Mouse (Mus musculus): Measurements from ENCODE around the gene Lrrc61. TPM values are rescaled to one million over a fixed set of nuclear protein-coding genes. Genes with fewer than 3 reads are reported as not detected.

Gene Lrrc61
- polyA plus RNA-seq, 1 experiment from 2014 or later, result 18.2 TPM

GRCm38 (mm10) chr6:48613464-48613863, 58.9 kb downstream of the Lrrc61 start:
- Histone ChIP-seq H3K27ac (no peak overlapping the region), H3K36me3 (replicated peaks; ENCODE audit: control insufficient read depth, insufficient read depth) (peaks cover 19% of the 10 kb centered on the region), H3K27me3 (ENCODE audit: control insufficient read depth, insufficient read depth, low read length) (no peaks in the 10 kb centered on the region), H3K9me3 (ENCODE audit: control insufficient read depth, low read length) (no peaks in the 10 kb centered on the region), H3K4me3 (replicated peaks; ENCODE audit: low read length) (no peak overlapping the region), H3K4me1 (replicated peaks; ENCODE audit: control insufficient read depth, insufficient read depth, low read length) (no peaks in the 10 kb centered on the region), H3K9ac (no peak overlapping the region), H3K4me2 (replicated peaks) (no peak overlapping the region)
- WGBS, result 95% methylated on average over 4 of the region's 4 CpGs
- no peak for DNase-seq (ENCODE audit: low spot score)
- no peak for ATAC-seq (ENCODE audit: low FRiP score)

- Histone ChIP-seq H3K27ac (no peak overlapping the region), H3K4me3 (replicated peaks; ENCODE audit: low read length) (no peak overlapping the region), H3K9me3 (ENCODE audit: control insufficient read depth, low read length) (no peaks in the 10 kb centered on the region), H3K9ac (no peak overlapping the region), H3K4me1 (replicated peaks; ENCODE audit: control insufficient read depth, insufficient read depth, low read length) (no peaks in the 10 kb centered on the region), H3K36me3 (replicated peaks; ENCODE audit: control insufficient read depth, insufficient read depth) (peaks cover 29% of the 10 kb centered on the region), H3K4me2 (replicated peaks) (no peak overlapping the region), H3K27me3 (ENCODE audit: control insufficient read depth, insufficient read depth, low read length) (no peaks in the 10 kb centered on the region)
- DNase-seq (ENCODE audit: low spot score), result no peak
- WGBS, result 93% methylated on average over 5 of the region's 5 CpGs
- ATAC-seq (ENCODE audit: low FRiP score), result no peak
Measured at GRCm38 (mm10) chr6:48614756-48615155, 60.2 kb downstream of the Lrrc61 start.

DNA sequence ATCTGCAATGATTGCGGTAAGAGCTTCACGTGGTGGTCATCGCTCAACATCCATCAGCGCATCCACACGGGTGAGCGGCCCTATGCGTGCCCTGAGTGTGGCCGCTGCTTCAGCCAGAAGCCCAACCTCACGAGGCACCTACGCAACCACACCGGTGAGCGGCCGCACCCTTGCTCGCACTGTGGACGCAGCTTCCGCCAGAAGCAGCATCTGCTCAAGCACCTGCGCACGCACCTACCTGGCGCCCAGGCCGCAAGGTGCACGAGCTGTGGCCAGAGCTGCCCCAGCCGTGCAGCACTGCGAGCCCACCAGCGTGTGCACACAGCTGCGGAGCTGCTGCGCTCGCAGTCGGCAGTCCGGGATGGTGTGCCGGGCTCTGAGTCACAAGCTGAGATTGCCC, 65.4 kb downstream of the Lrrc61 start:
- ATAC-seq (ENCODE audit: low FRiP score) (no peak), DNase-seq (ENCODE audit: low spot score) (no peak)
- 93% methylated on average over 30 of the region's 30 CpGs for WGBS
- Histone ChIP-seq H3K27me3 (ENCODE audit: control insufficient read depth, insufficient read depth, low read length) (no peaks in the 10 kb centered on the region), H3K9ac (no peak overlapping the region), H3K9me3 (ENCODE audit: control insufficient read depth, low read length) (no peaks in the 10 kb centered on the region), H3K36me3 (replicated peaks; ENCODE audit: control insufficient read depth, insufficient read depth) (peaks cover 37% of the 10 kb centered on the region), H3K27ac (no peak overlapping the region), H3K4me1 (replicated peaks; ENCODE audit: control insufficient read depth, insufficient read depth, low read length) (no peaks in the 10 kb centered on the region), H3K4me3 (replicated peaks; ENCODE audit: low read length) (no peak overlapping the region), H3K4me2 (replicated peaks) (no peak overlapping the region)

Other genes starting within 250 kb of the Lrrc61 start
- gene Krba1, start 159.2 kb upstream of the Lrrc61 start, polyA plus RNA-seq (2014; fragmentation: Nextera tagmentation; extraction: Ambion mirVana), result 24.8 and 24.9 TPM in 2 replicates
- 25.8 and 32.4 TPM in 2 replicates for gene Zfp467, start 109.0 kb upstream of the Lrrc61 start, polyA plus RNA-seq (2014; fragmentation: Nextera tagmentation; extraction: Ambion mirVana)
- gene Sspo, start 106.6 kb upstream of the Lrrc61 start, polyA plus RNA-seq (2014; fragmentation: Nextera tagmentation; extraction: Ambion mirVana), result 0.20 and 0.35 TPM in 2 replicates
- gene Atp6v0e2, start 17.2 kb upstream of the Lrrc61 start, polyA plus RNA-seq (2014; fragmentation: Nextera tagmentation; extraction: Ambion mirVana), result 230 and 241 TPM in 2 replicates
- gene Rarres2, start 18.0 kb downstream of the Lrrc61 start, polyA plus RNA-seq (2014; fragmentation: Nextera tagmentation; extraction: Ambion mirVana), result 5.2 and 8.2 TPM in 2 replicates
- gene Gm45021, start 34.8 kb downstream of the Lrrc61 start, polyA plus RNA-seq (2014; fragmentation: Nextera tagmentation; extraction: Ambion mirVana), result not detected in 2 replicates
- gene Repin1, start 39.1 kb downstream of the Lrrc61 start, polyA plus RNA-seq (2014; fragmentation: Nextera tagmentation; extraction: Ambion mirVana), result 37.4 and 41.7 TPM in 2 replicates
- gene Gm44965, start 39.1 kb downstream of the Lrrc61 start, polyA plus RNA-seq (2014; fragmentation: Nextera tagmentation; extraction: Ambion mirVana), result 0.74 and 0.78 TPM in 2 replicates
- gene Zfp775, start 47.3 kb downstream of the Lrrc61 start, polyA plus RNA-seq (2014; fragmentation: Nextera tagmentation; extraction: Ambion mirVana), result 11.8 and 13.6 TPM in 2 replicates
- 23.1 and 25.7 TPM in 2 replicates for gene AI854703, start 72.0 kb downstream of the Lrrc61 start, polyA plus RNA-seq (2014; fragmentation: Nextera tagmentation; extraction: Ambion mirVana)
- gene Gimap8, start 92.4 kb downstream of the Lrrc61 start, polyA plus RNA-seq (2014; fragmentation: Nextera tagmentation; extraction: Ambion mirVana), result 0.12 and 0.16 TPM in 2 replicates
- 1.2 and 1.6 TPM in 2 replicates for gene Gimap9, start 121.3 kb downstream of the Lrrc61 start, polyA plus RNA-seq (2014; fragmentation: Nextera tagmentation; extraction: Ambion mirVana)
- gene Gimap4, start 129.8 kb downstream of the Lrrc61 start, polyA plus RNA-seq (2014; fragmentation: Nextera tagmentation; extraction: Ambion mirVana), result 1.5 and 1.9 TPM in 2 replicates
- 7.2 and 8.7 TPM in 2 replicates for gene Gimap6, start 153.4 kb downstream of the Lrrc61 start, polyA plus RNA-seq (2014; fragmentation: Nextera tagmentation; extraction: Ambion mirVana)
- gene Gm28053, start 163.8 kb downstream of the Lrrc61 start, polyA plus RNA-seq (2014; fragmentation: Nextera tagmentation; extraction: Ambion mirVana), result 0.71 TPM in 1 of 2 replicates, not detected in the other
- gene Gimap7, start 163.8 kb downstream of the Lrrc61 start, polyA plus RNA-seq (2014; fragmentation: Nextera tagmentation; extraction: Ambion mirVana), result not detected in 2 replicates
- 5.1 and 5.7 TPM in 2 replicates for gene Gimap1, start 184.3 kb downstream of the Lrrc61 start, polyA plus RNA-seq (2014; fragmentation: Nextera tagmentation; extraction: Ambion mirVana)
- 1.7 and 2.1 TPM in 2 replicates for gene Gimap5, start 191.4 kb downstream of the Lrrc61 start, polyA plus RNA-seq (2014; fragmentation: Nextera tagmentation; extraction: Ambion mirVana)
- not detected in 2 replicates for gene Gimap3, start 216.1 kb downstream of the Lrrc61 start, polyA plus RNA-seq (2014; fragmentation: Nextera tagmentation; extraction: Ambion mirVana)